Mouse (Mus musculus) kidney, postnatal 0 days (tissue): ENCODE measurements around the gene Hoxa7. TPM values are rescaled to one million over a fixed set of nuclear protein-coding genes. Genes with fewer than 3 reads are reported as not detected.
A peak's percentile ranks its signal among the peaks of the same experiment; 100 is the strongest.

Experiments
- ATAC-seq: fragments of 200-750 bp; cut with Nextera tagmentation; replicated peaks from 2 replicates; pipeline ENCODE4 v1.8.0; 2017; ENCODE audit warnings: low read depth, moderate number of reproducible peaks, moderate TSS enrichment, moderate library complexity; ENCODE audit not compliant: low FRiP score
- DNase-seq: peaks from one replicate; pipeline ENCODE4 v3.0.0-alpha.2; 2016; ENCODE audit warnings: low spot score
- H3K27ac ChIP-seq: fragments of 300-500 bp; sonication (generic); 2 replicates; pipeline ENCODE4 v1.5.1; 2014; ENCODE audit warnings: mild to moderate bottlenecking
- H3K27me3 ChIP-seq: fragments of 300-500 bp; sonication (generic); 2 replicates; pipeline ENCODE4 v1.6.1; 2014; ENCODE audit warnings: low read length, mixed read lengths; ENCODE audit not compliant: insufficient read depth
- H3K36me3 ChIP-seq: fragments of 300-500 bp; sonication (generic); 2 replicates; pipeline ENCODE4 v1.6.1; 2014; ENCODE audit warnings: low read length, mixed read lengths; ENCODE audit not compliant: insufficient read depth
- H3K4me1 ChIP-seq: fragments of 300-500 bp; sonication (generic); replicated peaks from 2 replicates; pipeline ENCODE4 v1.6.1; 2014; ENCODE audit warnings: antibody characterized with exemption, low read length, mixed read lengths; ENCODE audit not compliant: insufficient read depth
- H3K4me2 ChIP-seq: fragments of 300-500 bp; sonication (generic); 2 replicates; pipeline ENCODE4 v1.6.1; 2014; ENCODE audit warnings: mild to moderate bottlenecking, low read length, moderate library complexity, mixed read lengths
- H3K4me3 ChIP-seq: fragments of 300-500 bp; sonication (generic); replicated peaks from 2 replicates; pipeline ENCODE4 v1.5.1; 2014; ENCODE audit warnings: low read depth, low read length
- H3K9ac ChIP-seq: fragments of 300-500 bp; sonication (generic); 2 replicates; pipeline ENCODE4 v1.6.1; 2014; ENCODE audit warnings: low read depth, low read length
- H3K9me3 ChIP-seq: fragments of 300-500 bp; sonication (generic); replicated peaks from 2 replicates; pipeline ENCODE4 v1.6.1; 2016; ENCODE audit warnings: low read length, inconsistent platforms, mixed read lengths
- CTCF ChIP-seq: IDR thresholded peaks from 2 replicates; pipeline ENCODE4 v1.5.1; 2016; ENCODE audit warnings: antibody characterized with exemption, low read depth, mild to moderate bottlenecking, moderate library complexity
- WGBS: fragments of 180-500 bp; shearing (Covaris S2); extraction: QIAGEN DNeasy Blood & Tissue Kit; methylation state at CpG from one replicate; pipeline ENCODE4 v1.1.7; 2014; 5-methylcytosine and 5-hydroxymethylcytosine counted together
- polyA plus RNA-seq: library from polyadenylated mRNA; unstranded; fragments of >200 nt; fragmentation: Nextera tagmentation; extraction: Ambion mirVana; gene quantifications from 2 replicates; pipeline ENCODE4 v1.2.1, GENCODE M21; 2015

Gene Hoxa7
- polyA plus RNA-seq, 1 experiment from 2014 or later, result 29.7 TPM

DNA sequence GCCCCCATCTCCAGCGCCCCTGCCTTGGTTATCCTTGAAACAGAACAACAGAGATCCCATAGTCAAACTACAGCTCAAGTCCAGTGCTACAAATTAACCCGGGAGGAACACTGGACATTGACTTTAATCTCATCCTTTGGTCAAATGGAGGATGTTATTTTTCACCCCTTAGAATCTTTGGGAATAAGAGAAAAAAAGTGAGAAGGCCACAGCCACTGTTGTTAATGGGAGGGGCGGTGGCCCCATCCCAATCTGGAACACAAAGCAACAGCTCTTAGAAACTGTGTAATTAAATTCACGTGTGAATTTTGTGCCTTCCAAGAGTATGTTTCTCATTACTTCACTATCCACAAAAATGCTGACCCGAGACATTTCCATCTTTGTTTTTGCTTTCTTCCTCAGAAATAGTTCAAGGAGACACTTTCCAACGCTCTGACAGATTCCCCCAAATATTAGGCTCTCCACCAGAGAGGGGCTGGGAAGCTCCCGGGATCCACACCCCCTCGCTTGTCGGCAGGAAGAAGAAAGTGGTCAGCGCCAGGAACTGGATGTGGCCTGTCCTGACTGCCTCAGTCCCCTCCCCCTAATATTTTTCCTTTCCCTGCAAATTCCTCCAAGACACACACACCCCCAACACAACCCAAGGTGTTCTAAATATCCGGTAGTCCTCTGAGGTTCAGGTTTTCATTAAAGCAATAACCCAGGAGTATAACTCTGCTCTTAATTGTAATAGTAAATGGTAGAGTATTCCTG, 6.0 kb upstream of the Hoxa7 start:
- no peak for TF ChIP-seq CTCF
- Histone ChIP-seq H3K4me3 (peak overlapping the region; percentile 85), H3K4me2 (peak overlapping the region; percentile 89), H3K36me3 (peaks cover 6% of the 10 kb centered on the region; the same call in 1 of the 2 replicates), H3K9ac (peak overlapping the region; percentile 97), H3K27me3 (no peaks in the 10 kb centered on the region), H3K27ac (peak overlapping the region; percentile 95), H3K9me3 (no peaks in the 10 kb centered on the region), H3K4me1 (peaks cover 8% of the 10 kb centered on the region; the same call in 1 of the 2 replicates)
- ATAC-seq (0 out of 2 replicates have a peak, but pooled peaks have one; percentile 1), DNase-seq (no peak)
- WGBS, result 4% methylated on average over 11 of the region's 11 CpGs

DNA sequence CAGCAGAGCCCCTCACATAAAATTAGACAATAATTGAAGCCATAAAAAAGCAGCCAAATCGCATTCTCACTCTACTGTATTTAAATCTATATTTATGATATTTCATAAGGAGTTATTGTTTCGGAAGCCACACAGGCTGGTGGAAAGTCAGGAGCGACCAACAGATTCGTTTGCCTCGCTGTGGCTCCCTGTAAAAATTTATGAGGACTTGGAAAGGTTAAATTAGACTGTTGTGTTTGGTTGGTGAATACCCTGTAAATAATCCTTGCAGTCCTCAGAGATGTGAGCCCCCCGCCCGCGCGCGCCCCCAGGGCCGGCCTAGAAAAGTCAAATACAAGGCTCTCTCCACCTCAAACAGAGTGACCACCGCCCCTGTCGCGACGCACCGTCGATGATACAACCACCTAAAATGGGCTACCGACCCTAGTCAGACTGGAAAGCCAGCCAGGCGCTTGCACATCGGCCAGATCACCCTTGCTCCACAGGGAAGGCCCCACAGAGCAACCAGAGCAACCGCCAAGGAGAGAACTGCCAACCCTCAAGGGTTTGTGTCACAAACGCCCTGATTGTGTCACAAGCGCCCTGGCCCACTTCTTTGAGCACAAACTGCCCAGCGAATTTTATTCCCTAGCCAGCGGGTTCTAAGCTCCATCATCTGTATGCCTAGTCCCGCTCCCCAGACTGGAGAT, 5.1 kb upstream of the Hoxa7 start:
- H3K4me2 ChIP-seq, result peak overlapping the region; percentile 89
- H3K9me3 ChIP-seq, result no peaks in the 10 kb centered on the region
- DNase-seq (peak; percentile 91), ATAC-seq (0 out of 2 replicates have a peak, but pooled peaks have one; percentile 1)
- no peaks in the 10 kb centered on the region for H3K27me3 ChIP-seq
- peaks cover 6% of the 10 kb centered on the region; the same call in 1 of the 2 replicates for H3K36me3 ChIP-seq
- peaks cover 8% of the 10 kb centered on the region; the same call in 1 of the 2 replicates for H3K4me1 ChIP-seq
- H3K9ac ChIP-seq, result peak overlapping the region; percentile 97
- peak overlapping the region; percentile 95 for H3K27ac ChIP-seq
- TF ChIP-seq CTCF, result no peak
- WGBS, result 4% methylated on average over 26 of the region's 26 CpGs
- peak overlapping the region; percentile 85 for H3K4me3 ChIP-seq

DNA sequence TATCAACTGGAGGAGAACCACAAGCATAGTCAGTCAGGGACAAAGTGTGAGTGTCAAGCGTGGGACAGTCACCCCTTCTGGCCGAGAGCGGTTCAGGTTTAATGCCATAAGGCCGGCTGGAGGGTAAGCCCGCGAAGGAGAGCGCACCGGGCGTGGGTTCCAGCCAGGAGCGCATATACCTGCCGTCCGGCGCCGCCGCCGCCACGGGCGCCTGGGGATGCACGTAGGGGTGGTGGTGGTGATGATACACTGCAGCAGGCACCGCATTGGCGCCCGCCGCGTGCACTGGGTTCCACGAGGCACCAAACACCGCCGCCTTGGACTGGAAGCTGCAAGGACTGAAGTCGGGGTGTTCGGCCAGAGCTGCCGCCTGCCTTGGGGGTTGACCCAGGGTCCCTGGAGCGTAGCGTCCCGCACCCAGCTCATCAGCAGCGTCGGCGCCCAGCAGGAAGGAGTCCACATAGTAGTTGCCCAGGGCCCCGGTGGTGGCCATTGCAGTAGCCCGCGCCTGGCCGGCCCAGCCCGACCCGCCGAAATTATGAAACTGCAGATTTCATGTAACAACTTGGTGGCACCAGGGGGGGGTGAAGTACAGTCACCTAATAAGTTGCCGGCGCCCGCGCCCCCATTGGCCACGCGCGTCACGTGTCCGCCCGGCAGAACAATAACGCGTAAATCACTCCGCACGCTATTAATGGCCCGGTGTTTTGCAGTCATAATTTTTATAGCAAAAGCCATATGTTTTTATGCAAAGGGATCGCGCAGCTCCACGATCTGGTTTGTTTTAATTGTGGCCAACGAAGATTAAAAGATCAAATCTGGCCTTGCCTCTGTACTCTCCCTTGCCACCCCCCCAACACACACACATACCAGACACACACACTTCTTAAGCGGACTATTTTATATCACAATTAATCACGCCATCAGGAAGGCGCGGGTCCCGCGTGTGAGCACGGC, 4.2 kb upstream of the Hoxa7 start:
- H3K27ac ChIP-seq, result peak overlapping the region; percentile 95
- peaks cover 6% of the 10 kb centered on the region; the same call in 1 of the 2 replicates for H3K36me3 ChIP-seq
- peak overlapping the region; percentile 85 for H3K4me3 ChIP-seq
- H3K27me3 ChIP-seq, result no peaks in the 10 kb centered on the region
- peak overlapping the region; percentile 97 for H3K9ac ChIP-seq
- no peak; the same call in 1 of the 2 replicates for TF ChIP-seq CTCF
- WGBS, result under 1% methylated on average over 69 of the region's 69 CpGs
- H3K4me1 ChIP-seq, result peaks cover 8% of the 10 kb centered on the region; the same call in 1 of the 2 replicates
- H3K9me3 ChIP-seq, result no peaks in the 10 kb centered on the region
- ATAC-seq, result peak; percentile 31
- peak overlapping the region; percentile 89 for H3K4me2 ChIP-seq
- peak; percentile 97 for DNase-seq

DNA sequence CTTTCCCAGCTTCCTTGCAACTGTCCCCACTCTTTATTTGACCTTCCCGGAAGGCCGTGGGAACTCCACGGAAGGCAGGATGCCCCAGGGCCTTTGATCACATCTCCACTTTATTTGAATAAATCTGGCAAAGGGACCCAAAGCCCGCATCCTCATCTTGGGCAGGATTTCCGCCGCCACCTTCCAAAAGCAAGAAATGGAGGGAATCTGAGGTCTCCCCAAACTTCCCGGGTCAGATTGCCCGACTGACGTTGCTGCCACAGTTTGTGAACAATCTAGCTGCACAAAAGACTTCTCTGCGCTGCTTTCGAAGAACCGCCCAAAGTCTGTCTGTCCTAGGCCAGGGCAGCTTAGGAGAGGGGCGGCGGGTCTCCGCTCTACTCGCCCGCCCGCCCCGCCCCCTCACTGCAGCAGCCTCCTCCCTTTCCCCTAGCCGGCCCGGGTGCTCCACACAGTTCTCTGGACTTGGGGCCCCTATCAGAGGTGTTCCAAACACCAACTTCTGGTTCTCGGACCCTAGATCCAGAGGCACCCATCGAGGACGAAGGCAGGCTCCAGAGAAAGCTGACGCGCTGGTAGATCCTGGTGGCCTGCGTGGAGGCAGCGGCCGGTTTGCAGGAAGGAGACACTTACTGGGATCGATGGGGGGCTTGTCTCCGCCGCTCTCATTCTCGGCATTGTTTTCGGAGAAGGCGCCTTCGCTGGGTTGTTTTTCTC, 3.4 kb upstream of the Hoxa7 start:
- Histone ChIP-seq H3K4me2 (peak overlapping the region; percentile 89), H3K27me3 (no peaks in the 10 kb centered on the region)
- under 1% methylated on average over 36 of the region's 36 CpGs for WGBS

DNA sequence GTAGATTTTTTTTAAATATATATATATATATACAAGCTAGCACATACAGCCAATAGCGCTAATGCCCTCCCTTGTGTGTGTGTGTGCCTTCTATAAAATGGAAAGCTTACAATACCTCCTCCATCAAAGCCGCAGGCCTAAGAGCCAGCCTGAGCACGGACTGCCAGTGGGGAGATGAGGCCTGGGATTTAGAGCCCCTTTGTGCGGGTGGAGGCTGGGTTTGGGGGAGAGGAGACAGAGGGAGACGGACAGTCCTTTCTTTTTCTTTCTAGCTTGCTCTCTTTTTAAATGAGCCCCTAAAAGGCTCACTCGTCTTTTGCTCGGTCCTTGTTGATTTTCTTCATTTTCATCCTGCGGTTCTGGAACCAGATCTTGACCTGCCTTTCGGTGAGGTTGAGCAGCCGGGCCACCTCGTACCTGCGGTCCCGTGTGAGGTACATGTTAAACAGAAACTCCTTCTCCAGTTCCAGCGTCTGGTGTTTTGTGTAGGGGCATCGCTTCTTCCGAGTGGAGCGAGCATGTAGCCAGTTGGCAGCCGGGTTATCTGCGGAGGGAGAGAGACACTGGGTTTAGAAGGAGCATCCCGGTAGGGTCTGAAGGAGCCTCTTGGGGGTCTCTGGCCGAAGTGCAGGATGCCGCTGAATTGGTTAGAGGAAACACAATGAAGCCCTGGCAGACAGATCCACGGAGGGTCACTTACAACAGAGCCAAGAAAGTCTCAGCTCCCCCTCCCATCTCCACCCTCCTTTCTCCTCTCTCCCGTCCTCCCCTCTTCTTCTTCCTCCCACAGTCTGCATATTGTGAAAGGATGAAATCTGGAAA, 2.5 kb upstream of the Hoxa7 start:
- no peak for ATAC-seq
- Histone ChIP-seq H3K4me2 (peak overlapping the region; percentile 89), H3K27ac (peak overlapping the region; percentile 95), H3K4me3 (peak overlapping the region; percentile 85), H3K36me3 (0 out of 2 replicates have a peak, but pooled peaks cover 6% of the 10 kb centered on the region), H3K9ac (peak overlapping the region; percentile 97), H3K4me1 (peaks cover 21% of the 10 kb centered on the region), H3K9me3 (no peaks in the 10 kb centered on the region), H3K27me3 (no peaks in the 10 kb centered on the region)
- TF ChIP-seq CTCF, result no peak
- DNase-seq, result no peak
- under 1% methylated on average over 23 of the region's 24 CpGs for WGBS

More for the DNA sequence above, 3.4 kb upstream of the Hoxa7 start:
- no peak for TF ChIP-seq CTCF
- ATAC-seq, result no peak
- DNase-seq, result no peak
- H3K9ac ChIP-seq, result peak overlapping the region; percentile 97
- no peaks in the 10 kb centered on the region for H3K9me3 ChIP-seq
- peak overlapping the region; percentile 85 for H3K4me3 ChIP-seq
- peaks cover 6% of the 10 kb centered on the region; the same call in 1 of the 2 replicates for H3K36me3 ChIP-seq
- H3K27ac ChIP-seq, result peak overlapping the region; percentile 95
- H3K4me1 ChIP-seq, result peaks cover 12% of the 10 kb centered on the region
